Mouse (Mus musculus): ENCODE measurements around the gene Bod1l.

The Bod1l gene

GRCm38 (mm10) chr5:41760831-41761508 lies 83.1 kb downstream of the Bod1l start:
- DNase-seq (ENCODE audit: low read depth in 2 of 2, low spot score in 2 of 2), result no peak

DNA sequence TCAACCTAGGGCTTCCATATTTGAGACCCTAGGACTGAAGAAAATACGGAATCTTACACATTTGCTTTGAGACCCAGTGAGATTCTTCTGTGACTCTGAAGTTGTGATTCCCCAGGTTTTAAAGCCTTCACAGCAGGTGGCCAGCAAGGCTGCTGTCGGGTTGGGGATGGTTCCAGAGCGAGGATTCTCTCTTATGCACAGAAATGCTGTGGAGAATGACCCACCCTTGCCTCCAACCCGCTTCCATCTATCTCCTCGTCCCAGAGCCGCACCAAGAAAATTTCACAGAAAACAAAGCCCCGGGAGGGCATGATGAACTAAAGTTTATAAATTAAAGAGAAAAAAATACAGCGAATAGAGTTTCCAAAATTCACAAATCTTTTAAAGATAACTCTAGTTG lies 84.0 kb downstream of the Bod1l start:
- no peak for DNase-seq (ENCODE audit: low read depth in 2 of 2, low spot score in 2 of 2)

DNA sequence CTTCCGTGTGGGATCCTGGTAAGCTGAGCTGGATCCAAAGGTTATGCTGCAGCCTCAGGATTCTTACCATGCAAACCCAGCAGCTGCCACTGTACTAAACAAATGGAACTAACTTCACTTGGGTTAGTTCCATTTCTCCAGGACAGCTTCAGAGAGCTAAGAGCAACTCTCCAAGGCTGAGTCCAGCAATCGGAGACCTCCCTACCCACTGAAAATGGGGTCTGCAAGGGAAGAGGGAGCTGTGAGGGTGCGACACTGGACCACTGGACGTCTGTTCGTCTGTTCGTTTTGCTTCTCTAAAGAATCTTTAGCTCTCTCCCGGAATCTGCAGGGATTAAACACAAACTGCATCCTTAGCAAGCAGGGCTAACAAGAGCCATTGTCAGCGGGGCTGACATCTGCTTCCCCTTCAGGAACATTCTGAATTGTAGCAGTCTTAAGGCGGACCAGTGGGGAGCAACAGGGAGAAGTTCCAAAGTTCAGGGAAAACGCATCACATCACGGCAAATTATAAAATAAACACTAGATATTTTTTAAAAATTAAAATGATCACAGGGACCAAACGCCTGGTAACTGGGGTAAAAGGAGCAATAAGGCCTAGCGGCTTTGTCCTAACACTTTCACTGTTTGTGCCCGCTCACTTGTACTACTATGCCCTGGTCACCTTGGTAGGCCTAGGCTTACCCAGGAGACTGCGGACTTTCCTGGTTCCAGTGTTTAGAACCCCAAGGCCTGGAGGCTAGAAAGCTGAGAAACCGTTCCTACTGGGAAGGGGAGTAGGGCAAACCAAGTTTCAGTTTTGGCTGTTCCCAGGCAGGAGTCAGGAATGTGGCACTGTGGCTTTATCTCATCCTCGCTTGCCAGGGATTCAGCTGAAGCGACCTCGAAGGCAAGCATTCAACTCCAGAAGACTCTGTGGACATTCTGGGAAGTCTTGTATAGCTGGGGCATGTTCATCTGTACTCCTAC lies 85.2 kb downstream of the Bod1l start:
- DNase-seq (ENCODE audit: low read depth in 2 of 2, low spot score in 2 of 2), result no peak

- no peak for DNase-seq (ENCODE audit: low read depth in 2 of 2, low spot score in 2 of 2)
Observed at GRCm38 (mm10) chr5:41757338-41757737, 86.8 kb downstream of the Bod1l start.

DNA sequence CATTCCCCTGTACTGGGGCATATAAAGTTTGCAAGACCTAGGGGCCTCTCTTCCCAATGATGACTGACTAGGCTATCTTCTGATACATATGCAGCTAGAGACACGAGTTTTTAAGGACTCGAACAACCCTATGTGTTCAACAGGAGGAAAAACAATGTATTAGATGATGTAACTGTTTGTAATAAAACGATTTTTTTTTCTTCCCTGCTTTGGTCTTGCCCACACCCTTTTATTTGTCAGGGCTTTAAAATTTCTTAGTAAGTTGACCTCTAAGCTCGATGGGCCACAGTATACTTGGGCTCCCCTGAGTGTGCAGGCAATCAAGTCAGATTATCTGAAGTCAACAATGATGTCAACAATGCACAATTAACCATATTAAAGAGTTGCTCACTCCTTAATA lies 87.7 kb downstream of the Bod1l start:
- no peak for DNase-seq (ENCODE audit: low read depth in 2 of 2, low spot score in 2 of 2)

DNA sequence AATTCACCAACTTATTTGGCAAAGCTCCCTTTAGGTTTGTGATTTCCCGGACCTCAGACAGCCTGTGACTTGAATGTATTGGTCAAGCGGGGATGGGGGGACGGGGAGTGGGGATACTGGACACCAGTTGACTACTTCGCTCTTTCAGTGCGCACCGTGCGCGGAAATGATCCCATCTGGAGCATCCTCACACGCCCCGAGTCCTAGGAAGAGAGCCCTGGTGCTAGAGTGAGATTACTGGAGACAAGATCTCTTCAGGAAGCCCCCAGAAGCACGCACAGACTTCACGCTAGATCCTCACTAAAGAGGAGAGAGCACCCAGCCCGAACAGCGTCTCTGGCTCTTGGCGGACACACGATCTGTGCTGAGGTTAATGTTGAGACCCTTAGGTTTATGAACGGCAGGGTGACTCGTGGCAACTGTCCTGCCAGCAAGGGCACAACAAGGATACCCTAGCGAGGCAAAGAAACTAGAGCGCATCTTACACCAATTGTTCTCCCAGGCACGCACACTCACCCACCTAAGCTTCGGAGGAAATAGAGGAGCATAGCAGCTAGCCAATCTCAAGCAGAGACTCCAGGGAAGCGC lies 88.6 kb downstream of the Bod1l start:
- no peak for DNase-seq (ENCODE audit: low read depth in 2 of 2, low spot score in 2 of 2)

DNA sequence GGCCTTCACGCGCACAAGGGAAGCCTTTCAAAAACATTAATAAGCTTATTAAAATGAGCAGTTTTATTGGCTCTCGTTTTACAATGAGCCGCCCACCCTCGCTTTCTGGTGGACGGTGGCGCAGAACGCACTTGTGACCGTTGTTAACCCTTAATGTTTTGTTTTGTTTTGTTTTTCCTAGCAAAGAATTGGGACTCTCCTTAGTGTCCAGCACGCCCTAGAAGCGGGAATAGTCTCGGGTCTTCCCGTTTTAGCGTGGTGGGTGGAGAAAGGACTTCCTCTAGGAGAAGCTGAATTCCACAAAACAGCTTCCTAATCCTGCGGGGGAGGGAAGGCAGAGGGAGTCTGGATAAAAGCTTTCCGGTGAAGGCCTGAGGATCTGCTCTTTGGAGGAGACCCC lies 89.3 kb downstream of the Bod1l start:
- DNase-seq (ENCODE audit: low read depth in 2 of 2, low spot score in 2 of 2), result no peak

DNA sequence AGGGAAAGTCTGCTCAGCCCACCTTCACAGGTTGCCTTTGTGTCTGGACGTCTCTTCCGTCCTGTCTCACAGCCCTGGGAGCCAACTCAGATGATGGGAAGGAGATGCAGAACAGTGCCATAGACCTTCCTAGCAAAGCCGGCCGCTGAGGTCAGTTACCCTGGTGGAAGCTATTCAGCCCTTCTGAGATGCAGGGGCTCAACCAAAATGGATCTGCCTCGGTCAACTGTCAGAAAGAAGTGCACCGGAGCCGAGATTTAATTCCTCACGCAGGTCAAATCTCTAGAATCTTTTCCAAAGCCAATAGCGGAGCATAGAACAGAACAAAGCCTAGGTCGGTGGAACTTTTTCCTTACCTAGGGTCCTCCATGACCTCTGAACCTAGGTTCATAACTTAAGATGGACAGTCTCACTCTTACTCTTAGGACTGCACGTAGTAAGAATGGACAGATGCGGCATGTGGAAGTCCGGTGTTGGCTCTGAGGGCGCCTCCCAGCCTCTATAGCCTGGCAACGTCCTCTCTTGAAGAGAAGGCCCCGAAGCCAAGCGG lies 89.8 kb downstream of the Bod1l start:
- no peak for DNase-seq (ENCODE audit: low read depth in 2 of 2, low spot score in 2 of 2)

DNA sequence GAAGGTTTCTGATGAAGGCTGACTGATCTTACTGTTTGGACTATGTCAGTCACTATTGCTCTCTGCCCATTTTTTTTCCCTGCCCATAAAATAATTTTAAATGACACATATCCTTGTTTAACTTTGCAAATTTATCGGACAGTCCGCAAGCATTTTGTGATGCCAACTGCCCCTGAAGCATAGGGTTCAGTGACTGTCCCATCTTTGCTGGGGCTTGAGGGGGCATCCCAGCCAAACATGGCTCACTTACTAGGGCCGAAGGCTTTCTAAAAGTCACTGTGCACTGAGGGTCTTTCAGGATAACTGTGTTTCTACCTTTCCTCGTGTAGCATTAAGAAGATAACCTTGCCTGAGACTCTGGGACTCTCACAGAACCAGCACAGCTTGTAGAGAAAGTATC lies 91.4 kb downstream of the Bod1l start:
- DNase-seq (ENCODE audit: low read depth in 2 of 2, low spot score in 2 of 2), result no peak

DNA sequence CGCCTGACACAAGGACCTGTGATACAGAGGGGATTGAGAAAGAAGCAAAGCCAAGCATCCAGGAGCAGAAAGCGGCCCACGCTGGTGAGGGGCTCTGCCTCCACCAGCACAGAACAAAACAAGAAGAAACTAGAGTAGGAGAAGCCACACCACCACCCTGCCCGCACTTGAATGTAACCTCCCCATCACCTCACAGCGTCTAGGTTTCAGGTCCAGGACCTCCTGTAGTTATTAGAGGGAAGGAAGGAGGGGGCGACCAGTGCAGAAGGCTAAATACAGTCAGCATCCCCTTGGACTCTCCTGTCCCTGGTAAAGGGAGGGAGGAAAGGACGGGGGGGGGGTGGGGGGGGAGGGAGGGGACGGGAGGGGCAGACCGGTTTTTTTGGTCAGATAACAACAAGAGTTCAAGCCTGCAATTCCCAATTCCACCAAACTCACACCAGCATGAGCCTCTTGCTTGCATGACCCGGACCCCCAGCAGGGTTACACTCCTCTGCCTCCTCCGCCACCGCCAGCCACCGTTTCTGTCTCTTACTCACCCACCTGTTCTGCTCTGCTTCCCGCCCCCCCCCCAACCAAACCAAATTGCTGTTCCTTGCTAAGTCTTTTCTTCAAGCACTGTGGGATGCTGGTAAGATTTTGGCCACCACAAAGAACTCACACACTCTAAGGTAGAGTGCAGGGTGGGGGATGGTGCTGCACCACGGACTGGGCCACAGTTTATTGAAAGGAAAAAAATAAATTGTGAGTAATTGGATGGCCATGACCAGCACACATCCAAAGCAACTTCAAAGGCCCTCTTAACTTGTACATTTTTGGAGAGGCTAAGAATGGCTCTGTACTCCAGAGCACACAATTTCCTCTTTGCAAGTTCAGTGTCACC lies 99.0 kb downstream of the Bod1l start:
- no peak for DNase-seq (ENCODE audit: low read depth in 2 of 2, low spot score in 2 of 2)

GRCm38 (mm10) chr5:41744234-41744633 lies 99.9 kb downstream of the Bod1l start:
- no peak for DNase-seq (ENCODE audit: low read depth in 2 of 2, low spot score in 2 of 2)

- no peak for DNase-seq (ENCODE audit: low read depth in 2 of 2, low spot score in 2 of 2)
Observed at GRCm38 (mm10) chr5:41738817-41739216, 105.3 kb downstream of the Bod1l start.

All from CD8-positive naive resting alpha-beta T cell, adult 2 months (primary cell).